Mouse (Mus musculus) embryonic facial prominence, embryonic 10.5 days (tissue): ENCODE data around the gene Kidins220. TPM values are rescaled to one million over a fixed set of nuclear protein-coding genes. Genes with fewer than 3 reads are reported as not detected.

ENCODE experiments used
- DNase-seq: peaks from one replicate; pipeline ENCODE4 v3.0.0-alpha.2; 2017; ENCODE audit warnings: low spot score
- H3K27ac ChIP-seq: fragments of 300-500 bp; sonication (generic); replicated peaks from 2 replicates; pipeline ENCODE4 v1.5.1; 2016; ENCODE audit warnings: mild to moderate bottlenecking
- H3K27me3 ChIP-seq: fragments of 300-500 bp; sonication (generic); replicated peaks from 2 replicates; pipeline ENCODE4 v1.6.1; 2016; ENCODE audit warnings: low read depth, mild to moderate bottlenecking; ENCODE audit not compliant: poor library complexity, severe bottlenecking
- H3K36me3 ChIP-seq: fragments of 300-500 bp; sonication (generic); replicated peaks from 2 replicates; pipeline ENCODE4 v1.6.1; 2016; ENCODE audit warnings: mild to moderate bottlenecking, moderate library complexity
- H3K4me1 ChIP-seq: fragments of 300-500 bp; sonication (generic); 2 replicates; pipeline ENCODE4 v1.6.1; 2016
- H3K4me3 ChIP-seq: fragments of 300-500 bp; sonication (generic); 2 replicates; pipeline ENCODE4 v1.5.1; 2016; ENCODE audit warnings: mild to moderate bottlenecking, moderate library complexity
- H3K9me3 ChIP-seq: fragments of 300-500 bp; sonication (generic); 2 replicates; pipeline ENCODE4 v1.6.1; 2016; ENCODE audit warnings: mild to moderate bottlenecking
- WGBS: fragments of 180-500 bp; shearing (Covaris S2); methylation state at CpG from one replicate; pipeline ENCODE4 v1.1.7; 2016; 5-methylcytosine and 5-hydroxymethylcytosine counted together
- polyA plus RNA-seq: library from polyadenylated mRNA; unstranded; fragments of >200 nt; fragmentation: Nextera tagmentation; extraction: Ambion mirVana; gene quantifications from 2 replicates; pipeline ENCODE4 v1.2.1, GENCODE M21; 2016

Kidins220 gene
- 18.9 and 19.0 TPM in 2 replicates for polyA plus RNA-seq

- Histone ChIP-seq H3K36me3 (no peaks in the 10 kb centered on the region), H3K27me3 (0 out of 2 replicates have a peak, but pooled peaks cover 4% of the 10 kb centered on the region), H3K9me3 (no peaks in the 10 kb centered on the region), H3K4me1 (peaks cover 13% of the 10 kb centered on the region), H3K4me3 (peak within 1 kb of the TSS; percentile 92), H3K27ac (peak within 1 kb of the TSS; percentile 85)
- peak; percentile 96 for DNase-seq
- WGBS = 14% methylated on average over 29 of the region's 29 CpGs
Measured at GRCm38 (mm10) chr12:24974446-24975114, at the start of gene Kidins220. TSS of gene Kidins220 (plus strand) at chr12:24974925.

- WGBS = 81% methylated on average over 5 of the region's 5 CpGs
- Histone ChIP-seq H3K4me3 (no peak overlapping the region), H3K4me1 (peaks cover 11% of the 10 kb centered on the region), H3K27me3 (no peaks in the 10 kb centered on the region), H3K9me3 (no peaks in the 10 kb centered on the region), H3K36me3 (peaks cover 27% of the 10 kb centered on the region), H3K27ac (no peak overlapping the region)
- no peak for DNase-seq
Measured at GRCm38 (mm10) chr12:24925276-24925675, 49.4 kb upstream of the Kidins220 start.

GRCm38 (mm10) chr12:24925684-24926083 is 49.0 kb upstream of the Kidins220 start:
- no peak overlapping the region for H3K4me3 ChIP-seq
- H3K9me3 ChIP-seq = no peaks in the 10 kb centered on the region
- H3K27me3 ChIP-seq = no peaks in the 10 kb centered on the region
- H3K36me3 ChIP-seq = peaks cover 29% of the 10 kb centered on the region
- H3K27ac ChIP-seq = no peak overlapping the region
- 33% methylated on average over 4 of the region's 4 CpGs for WGBS
- peaks cover 11% of the 10 kb centered on the region for H3K4me1 ChIP-seq
- no peak for DNase-seq

- Histone ChIP-seq H3K27me3 (no peaks in the 10 kb centered on the region), H3K4me1 (peaks cover 17% of the 10 kb centered on the region), H3K36me3 (peaks cover 40% of the 10 kb centered on the region), H3K9me3 (no peaks in the 10 kb centered on the region), H3K27ac (no peak overlapping the region; the same call in 1 of the 2 replicates), H3K4me3 (no peak overlapping the region)
- 82% methylated on average over 18 of the region's 18 CpGs for WGBS
- no peak for DNase-seq
Measured at GRCm38 (mm10) chr12:24928051-24928748, 46.5 kb upstream of the Kidins220 start.

- H3K36me3 ChIP-seq = peaks cover 40% of the 10 kb centered on the region
- H3K27me3 ChIP-seq = no peaks in the 10 kb centered on the region
- DNase-seq = no peak
- peaks cover 17% of the 10 kb centered on the region for H3K4me1 ChIP-seq
- no peak overlapping the region for H3K4me3 ChIP-seq
- WGBS = 91% methylated on average over 7 of the region's 7 CpGs
- H3K9me3 ChIP-seq = no peaks in the 10 kb centered on the region
- no peak overlapping the region for H3K27ac ChIP-seq
Measured at GRCm38 (mm10) chr12:24929043-24929442, 45.7 kb upstream of the Kidins220 start.

- WGBS = 90% methylated on average over 3 of the region's 3 CpGs
- no peaks in the 10 kb centered on the region for H3K9me3 ChIP-seq
- DNase-seq = no peak
- peaks cover 46% of the 10 kb centered on the region for H3K36me3 ChIP-seq
- H3K4me3 ChIP-seq = no peak overlapping the region
- no peaks in the 10 kb centered on the region for H3K27me3 ChIP-seq
- H3K4me1 ChIP-seq = peaks cover 10% of the 10 kb centered on the region
- no peak overlapping the region for H3K27ac ChIP-seq
Measured at GRCm38 (mm10) chr12:24930760-24931159, 44.0 kb upstream of the Kidins220 start.

- H3K4me3 ChIP-seq = no peak overlapping the region
- no peak overlapping the region for H3K27ac ChIP-seq
Measured at GRCm38 (mm10) chr12:24932120-24932519, 42.6 kb upstream of the Kidins220 start.

GRCm38 (mm10) chr12:24933206-24933775 is 41.4 kb upstream of the Kidins220 start:
- H3K4me3 ChIP-seq = no peak overlapping the region
- no peak for DNase-seq
- peaks cover 37% of the 10 kb centered on the region for H3K36me3 ChIP-seq
- no peak overlapping the region for H3K27ac ChIP-seq
- no peaks in the 10 kb centered on the region for H3K9me3 ChIP-seq
- 88% methylated on average over 1 of the region's 1 CpGs for WGBS
- no peaks in the 10 kb centered on the region for H3K27me3 ChIP-seq
- 0 out of 2 replicates have a peak, but pooled peaks cover 6% of the 10 kb centered on the region for H3K4me1 ChIP-seq

More at GRCm38 (mm10) chr12:24932120-24932519, 42.6 kb upstream of the Kidins220 start:
- DNase-seq = no peak
- H3K27me3 ChIP-seq = no peaks in the 10 kb centered on the region
- 0 out of 2 replicates have a peak, but pooled peaks cover 6% of the 10 kb centered on the region for H3K4me1 ChIP-seq
- no peaks in the 10 kb centered on the region for H3K9me3 ChIP-seq
- H3K36me3 ChIP-seq = peaks cover 47% of the 10 kb centered on the region
- 67% methylated on average over 6 of the region's 6 CpGs for WGBS

- H3K9me3 ChIP-seq = no peaks in the 10 kb centered on the region
- H3K36me3 ChIP-seq = peaks cover 30% of the 10 kb centered on the region
- no peak overlapping the region for H3K27ac ChIP-seq
- no peak for DNase-seq
- no peak overlapping the region for H3K4me3 ChIP-seq
- H3K4me1 ChIP-seq = 0 out of 2 replicates have a peak, but pooled peaks cover 6% of the 10 kb centered on the region
- H3K27me3 ChIP-seq = no peaks in the 10 kb centered on the region
- whole genome bisulfite sequencing = 87% methylated on average over 3 of the region's 3 CpGs
Measured at GRCm38 (mm10) chr12:24933996-24934395, 40.7 kb upstream of the Kidins220 start.

GRCm38 (mm10) chr12:24936281-24936680 is 38.4 kb upstream of the Kidins220 start:
- Histone ChIP-seq H3K4me3 (no peak overlapping the region), H3K27ac (no peak overlapping the region), H3K4me1 (0 out of 2 replicates have a peak, but pooled peaks cover 6% of the 10 kb centered on the region), H3K27me3 (no peaks in the 10 kb centered on the region), H3K9me3 (no peaks in the 10 kb centered on the region), H3K36me3 (peaks cover 44% of the 10 kb centered on the region)
- WGBS = 70% methylated on average over 1 of the region's 1 CpGs
- DNase-seq = no peak

- DNase-seq = no peak
- 93% methylated on average over 8 of the region's 8 CpGs for WGBS
- Histone ChIP-seq H3K36me3 (peaks cover 66% of the 10 kb centered on the region), H3K9me3 (no peaks in the 10 kb centered on the region), H3K27ac (no peak overlapping the region), H3K27me3 (no peaks in the 10 kb centered on the region), H3K4me3 (no peak overlapping the region), H3K4me1 (no peaks in the 10 kb centered on the region)
Measured at GRCm38 (mm10) chr12:24939372-24939771, 35.4 kb upstream of the Kidins220 start.

- H3K27ac ChIP-seq = no peak overlapping the region
- WGBS = 86% methylated on average over 9 of the region's 9 CpGs
- H3K27me3 ChIP-seq = no peaks in the 10 kb centered on the region
- DNase-seq = no peak
- no peaks in the 10 kb centered on the region for H3K9me3 ChIP-seq
- no peak overlapping the region for H3K4me3 ChIP-seq
- H3K4me1 ChIP-seq = no peaks in the 10 kb centered on the region
- peaks cover 85% of the 10 kb centered on the region for H3K36me3 ChIP-seq
Measured at GRCm38 (mm10) chr12:24942619-24943287, 32.0 kb upstream of the Kidins220 start.
